Mouse (Mus musculus): ENCODE measurements around the gene Adh7.

DNA sequence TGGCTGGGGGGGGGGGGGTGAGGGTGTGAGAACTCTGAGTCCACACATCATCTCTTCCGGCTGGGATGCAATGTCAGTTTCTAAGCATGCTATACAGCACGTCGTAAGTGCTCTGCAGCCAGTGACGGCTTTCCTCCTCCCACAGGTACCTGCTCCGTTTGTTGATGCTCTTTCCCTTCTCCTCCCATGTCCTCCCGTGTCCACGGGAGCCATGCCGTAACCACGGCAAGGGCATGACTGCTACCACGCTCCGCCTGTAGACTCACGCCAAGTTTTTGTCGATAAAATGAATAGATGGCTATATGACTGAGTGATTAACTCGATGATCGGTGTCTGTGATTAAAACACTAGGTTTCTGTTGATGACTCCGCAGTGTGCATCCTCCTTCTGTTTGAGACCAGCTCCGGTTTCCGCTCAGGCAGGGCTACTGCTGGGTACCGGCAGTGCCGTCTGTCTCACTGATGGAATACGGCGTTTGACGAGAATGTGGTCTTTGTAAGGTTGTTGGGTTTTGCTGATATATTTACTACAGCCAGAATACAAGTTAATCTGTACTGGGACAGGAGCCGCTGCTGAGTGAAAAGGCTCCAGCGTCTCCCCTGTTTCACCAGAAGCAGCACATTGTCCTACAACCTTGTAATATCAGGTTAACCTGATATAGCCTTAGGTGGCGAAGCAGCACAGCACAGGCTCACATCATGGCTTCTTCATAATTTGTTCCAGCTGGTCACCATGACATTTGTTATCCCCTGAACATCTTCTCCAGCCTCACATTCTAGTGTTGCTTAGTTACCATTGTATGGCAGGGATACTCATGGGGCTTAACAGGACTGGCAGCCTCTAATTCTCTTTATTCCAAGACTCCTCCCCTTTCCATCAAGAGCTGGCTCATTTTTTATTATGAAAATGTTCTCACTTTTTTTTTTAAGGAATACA, 31.3 kb upstream of the Adh7 start:
- TF ChIP-seq GATA1 (IDR thresholded peaks at IDR 0.05; ENCODE audit: borderline replicate concordance, low read length): no peak
- no peak for TF ChIP-seq FLI1 (IDR thresholded peaks at IDR 0.05; ENCODE audit: low read length)

Data from megakaryocyte, embryonic 14.5 days (primary cell).